Mouse (Mus musculus) erythroblast, embryonic 14.5 days (primary cell): ENCODE measurements around the gene Pla1a.

Experiments used
- GATA1 ChIP-seq: IDR thresholded peaks from 2 replicates; pipeline ENCODE4 v1.6.1; 2012; ENCODE audit warnings: low read length, inconsistent platforms, mixed read lengths
- TAL1 ChIP-seq: IDR thresholded peaks from 3 replicates; pipeline ENCODE4 v1.6.1; 2012; ENCODE audit warnings: low read length, inconsistent platforms, mixed read lengths

GRCm38 (mm10) chr16:38359857-38360256 is 73.1 kb downstream of the Pla1a start:
- TF ChIP-seq TAL1 = no peak
- TF ChIP-seq GATA1 = no peak
